Mouse (Mus musculus) right cerebral cortex, postnatal 4 days (tissue): ENCODE data around the gene Zbtb5.
"Not testable (repeated sequence)": the region's sequence is repeated elsewhere in the genome, so short reads cannot be mapped to it uniquely, and the experiment has no call there.

ENCODE experiments used
- DNase-seq: peaks from one replicate; pipeline ENCODE4 v3.0.0-alpha.2; 2022

The Zbtb5 gene

DNA sequence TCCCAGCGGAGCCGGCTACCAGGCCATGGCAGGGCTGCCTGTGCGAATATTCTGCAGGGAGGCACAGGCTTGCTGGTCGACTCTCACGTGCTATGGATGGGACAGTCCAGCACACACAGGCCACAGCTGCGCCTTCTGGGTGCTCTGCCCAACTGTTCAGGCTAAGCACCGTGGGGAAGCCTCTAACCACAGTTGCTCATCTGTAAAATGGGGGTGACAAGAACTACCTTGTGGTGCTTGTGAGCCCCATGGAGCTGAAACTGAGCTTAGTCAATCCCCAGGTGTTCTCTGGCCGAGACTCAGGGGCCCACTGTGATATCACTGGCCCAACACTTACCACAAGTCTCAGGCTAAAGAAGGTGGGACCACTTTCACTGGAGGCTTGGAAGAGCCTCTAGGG lies 44.8 kb downstream of the Zbtb5 start:
- DNase-seq, result no peak

GRCm38 (mm10) chr4:44965736-44966135 lies 46.5 kb downstream of the Zbtb5 start:
- DNase-seq, result no peak

DNA sequence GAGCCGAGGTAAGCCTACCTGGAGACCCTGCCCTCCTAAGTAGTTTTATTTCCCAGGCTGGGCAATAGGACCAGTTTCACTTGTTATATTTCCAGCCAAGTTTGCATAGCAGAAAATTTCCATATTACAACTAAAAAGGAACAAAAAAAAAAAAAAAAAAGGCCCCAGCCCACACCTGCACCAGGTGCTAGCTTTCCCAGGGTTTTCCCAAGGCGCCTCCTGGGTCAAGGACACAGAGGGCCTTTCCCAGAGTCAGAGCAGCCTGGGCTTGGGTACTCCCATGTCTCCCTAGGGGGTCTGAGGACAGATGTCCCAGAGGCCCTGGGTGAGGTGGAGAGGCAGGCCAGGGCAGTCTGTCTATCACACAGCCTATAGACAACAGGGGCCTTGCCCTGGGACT lies 47.0 kb downstream of the Zbtb5 start:
- DNase-seq, result no peak

DNA sequence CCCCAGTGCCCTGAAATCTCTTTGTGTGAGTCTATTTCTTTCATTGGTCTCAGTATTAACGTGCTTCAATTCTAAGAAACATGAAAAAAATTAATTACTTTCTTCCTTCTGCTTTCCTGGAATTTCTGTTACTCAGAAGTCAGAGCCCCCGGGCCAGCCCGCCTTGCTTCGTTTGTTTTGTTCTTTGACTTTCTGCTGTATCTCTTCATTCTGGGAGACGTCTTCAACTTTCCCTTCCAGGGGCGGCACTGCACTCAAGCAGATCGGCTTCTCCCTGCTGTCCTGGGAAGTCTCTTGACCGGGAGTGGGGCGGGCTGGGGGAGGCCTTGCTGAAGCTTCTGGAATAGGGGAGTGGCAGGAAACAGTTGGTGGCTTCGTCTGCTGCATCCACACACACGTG lies 49.1 kb downstream of the Zbtb5 start:
- DNase-seq, result no peak

DNA sequence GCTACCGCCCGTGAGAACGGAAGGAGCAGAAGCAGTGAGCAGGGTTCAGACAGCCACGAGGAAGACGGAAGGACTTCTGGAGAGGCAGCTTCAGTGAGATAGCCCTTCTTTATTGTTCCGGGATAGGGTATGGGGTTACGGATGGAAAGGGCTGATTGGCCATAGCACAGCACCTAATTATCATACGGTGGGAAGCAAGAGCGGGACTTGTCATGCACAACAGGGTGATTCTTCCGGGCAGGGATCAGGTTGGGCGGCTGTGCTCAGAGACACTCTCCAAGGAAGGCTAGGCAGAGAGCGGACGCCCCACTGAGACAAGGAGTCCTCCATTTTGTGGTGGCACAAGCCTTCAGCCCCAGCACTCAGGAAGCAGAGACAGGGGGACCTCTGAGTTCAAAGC lies 53.0 kb downstream of the Zbtb5 start:
- no peak for DNase-seq

- no peak for DNase-seq
These were observed 53.4 kb downstream of the Zbtb5 start for GRCm38 (mm10) chr4:44958776-44959175.

DNA sequence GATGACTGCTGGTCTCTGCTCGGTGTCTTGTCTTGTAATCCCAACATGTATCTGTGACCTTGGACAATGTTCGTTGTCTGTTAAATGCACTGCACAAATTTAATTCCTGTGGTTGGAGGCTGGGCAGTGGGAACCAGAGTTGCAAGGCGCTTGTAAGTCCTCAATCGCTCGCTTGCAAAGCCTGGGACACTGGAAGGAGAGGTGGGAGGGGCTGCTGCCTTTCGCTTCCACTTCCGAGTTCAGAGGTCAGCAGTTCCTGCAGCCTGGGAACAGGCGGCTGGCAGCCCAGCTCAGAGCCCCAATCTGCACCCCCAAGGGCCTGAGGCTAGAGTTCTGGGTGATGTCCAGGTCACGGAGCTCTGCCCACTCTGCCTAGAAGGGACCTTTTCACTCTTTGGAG lies 59.2 kb downstream of the Zbtb5 start:
- no peak for DNase-seq

GRCm38 (mm10) chr4:44948314-44948713 lies 63.9 kb downstream of the Zbtb5 start:
- DNase-seq, result no peak

DNA sequence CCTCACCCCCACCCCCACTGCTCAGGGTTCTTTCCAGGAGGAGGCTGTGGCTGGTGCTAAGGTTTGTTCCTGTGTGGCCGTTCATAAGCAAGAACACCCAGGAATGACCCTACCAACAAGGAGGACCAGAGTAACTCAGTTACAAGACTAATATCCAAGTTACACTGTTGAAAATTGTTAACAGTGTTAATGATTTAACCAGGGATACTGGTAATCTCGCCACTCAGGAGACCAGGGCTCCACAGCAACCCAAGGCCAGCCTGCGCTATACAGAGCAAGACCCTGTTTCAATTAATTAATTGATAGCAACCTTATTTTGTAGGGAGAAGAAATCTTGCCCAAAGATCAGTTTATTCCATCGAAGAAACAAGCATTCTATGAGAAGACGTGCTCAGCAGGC lies 64.7 kb downstream of the Zbtb5 start:
- DNase-seq, result no peak

- DNase-seq, result not testable (repeated sequence)
These were observed 66.1 kb downstream of the Zbtb5 start for GRCm38 (mm10) chr4:44946126-44946525.

DNA sequence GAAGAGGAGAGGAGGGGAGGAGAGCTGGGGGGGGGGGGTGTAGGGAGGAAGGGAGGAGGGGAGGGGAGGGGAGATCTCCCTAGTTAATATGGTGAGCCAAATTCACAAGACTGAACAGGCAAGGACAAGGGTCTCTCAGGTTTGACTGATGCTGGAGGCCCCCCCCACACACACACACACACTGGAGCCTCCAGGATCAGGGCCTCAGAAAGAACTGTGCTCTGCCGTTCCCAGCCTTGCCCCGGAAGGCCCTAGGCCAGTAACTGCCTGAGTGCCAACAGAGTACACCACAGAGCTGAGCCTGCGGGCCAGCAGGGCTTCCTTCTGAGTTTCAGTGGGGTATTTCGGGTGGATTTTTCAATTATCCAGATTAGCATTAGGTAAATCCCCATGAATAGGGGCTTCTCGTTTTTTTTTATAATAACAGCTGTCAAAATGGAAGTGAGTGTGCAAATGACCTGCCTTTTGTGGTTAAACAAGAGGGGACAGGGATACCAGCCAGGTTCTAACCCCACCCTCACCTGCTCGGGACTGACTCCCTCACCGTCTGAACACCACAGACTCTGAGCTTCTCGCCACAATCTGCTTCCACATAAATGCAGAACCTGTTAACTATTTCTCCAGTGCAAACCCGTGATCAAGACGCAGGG lies 67.7 kb downstream of the Zbtb5 start:
- DNase-seq, result no peak

DNA sequence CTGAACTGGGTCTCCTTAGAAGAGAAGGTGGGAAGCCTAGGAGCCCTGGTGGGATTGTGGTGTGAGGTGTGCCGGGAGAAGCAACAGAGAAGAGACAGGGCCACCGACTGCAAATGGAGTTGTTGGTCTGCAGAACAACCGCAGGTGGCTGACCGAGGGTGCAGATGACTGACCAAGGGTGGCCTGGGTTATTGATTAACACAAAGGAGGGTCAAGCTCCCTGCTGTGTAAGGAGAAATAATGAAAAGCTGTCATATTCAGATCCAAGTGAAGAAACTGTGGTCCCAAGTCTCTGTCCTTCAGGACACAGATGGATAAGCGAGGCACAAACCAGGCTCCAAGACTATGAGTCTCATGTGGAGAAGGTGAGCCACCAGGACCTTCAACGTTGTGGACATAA lies 68.7 kb downstream of the Zbtb5 start:
- no peak for DNase-seq

DNA sequence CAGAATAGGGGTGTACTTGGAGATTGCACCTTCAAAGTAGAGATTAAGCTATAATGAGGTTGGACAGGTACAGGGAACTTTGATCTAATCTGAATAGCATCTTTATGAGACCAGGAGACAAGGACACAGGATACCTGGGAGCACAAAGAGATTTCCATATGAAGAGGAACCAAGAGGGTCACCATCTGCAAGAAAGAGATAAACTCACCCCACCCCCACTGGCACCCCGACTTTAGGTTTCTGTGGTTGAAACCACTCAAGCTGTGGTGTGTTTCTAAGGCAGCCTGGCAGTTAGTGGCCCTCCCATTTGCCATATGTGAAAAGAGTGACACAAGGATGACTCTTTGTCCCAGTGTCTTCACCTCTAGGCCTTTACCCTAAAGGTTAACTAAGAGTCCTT lies 70.0 kb downstream of the Zbtb5 start:
- DNase-seq, result no peak
